Mouse (Mus musculus) forebrain, embryonic 11.5 days (tissue): ENCODE results near the gene Snai1. TPM values are rescaled to one million over a fixed set of nuclear protein-coding genes. Genes with fewer than 3 reads are reported as not detected.

Source experiments
- polyA plus RNA-seq: library from polyadenylated mRNA; unstranded; fragments of >200 nt; fragmentation: Nextera tagmentation; extraction: Ambion mirVana; gene quantifications from 2 replicates; pipeline ENCODE4 v1.2.1, GENCODE M21; 2014

Gene Snai1
- polyA plus RNA-seq, 1 experiment from 2014 or later = 27.8 TPM

Other genes starting within 250 kb of the Snai1 start
- 17.5 and 19.2 TPM in 2 replicates for gene B4galt5, start 189.0 kb upstream of the Snai1 start, polyA plus RNA-seq
- 23.9 and 24.3 TPM in 2 replicates for gene Slc9a8, start 116.5 kb upstream of the Snai1 start, polyA plus RNA-seq
- gene Rnf114, start 45.5 kb upstream of the Snai1 start, polyA plus RNA-seq = 133 and 145 TPM in 2 replicates
- 23.0 and 24.1 TPM in 2 replicates for gene Spata2, start 45.3 kb upstream of the Snai1 start, polyA plus RNA-seq
- 333 and 334 TPM in 2 replicates for gene Ube2v1, start 93.9 kb downstream of the Snai1 start, polyA plus RNA-seq
- gene Gm20431, start 123.3 kb downstream of the Snai1 start, polyA plus RNA-seq = 6.6 and 15.1 TPM in 2 replicates
- 1.7 and 2.6 TPM in 2 replicates for gene Cebpb, start 150.7 kb downstream of the Snai1 start, polyA plus RNA-seq
- gene Tmem189, start 151.6 kb downstream of the Snai1 start, polyA plus RNA-seq = 35.1 and 39.2 TPM in 2 replicates